In the genomic region with DNA sequence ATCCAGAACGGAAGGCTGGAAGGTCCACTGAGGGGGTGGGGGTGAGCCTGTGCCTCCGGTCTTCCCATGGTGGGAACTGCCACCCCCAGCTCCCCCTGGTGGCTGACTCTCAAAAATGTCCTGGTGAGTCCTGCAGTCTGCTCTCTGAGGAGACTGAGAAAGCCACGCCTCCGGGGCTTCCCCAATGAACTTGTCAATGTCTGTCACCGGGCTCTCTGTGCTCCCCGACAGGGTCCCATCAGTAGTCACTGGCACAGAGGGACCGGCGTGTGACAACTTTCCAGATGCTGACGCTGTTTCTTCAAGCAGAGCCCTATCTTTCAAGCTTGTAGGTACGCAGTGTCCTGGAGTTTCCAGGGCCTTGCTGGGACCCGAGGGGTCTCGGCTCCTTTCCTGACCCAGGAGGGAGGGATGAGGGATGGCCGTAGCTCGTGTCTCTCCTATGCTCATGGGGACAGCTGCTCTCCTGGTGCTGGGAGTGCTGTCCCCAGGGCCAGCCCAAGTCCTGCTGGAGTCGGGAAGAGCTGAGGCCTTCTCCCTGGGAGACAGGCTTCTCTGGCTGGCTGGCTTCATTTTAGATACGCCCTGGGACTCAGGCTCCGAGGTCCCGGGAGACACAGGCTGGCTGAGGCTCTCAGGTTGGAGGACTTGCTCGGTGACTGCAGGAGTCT, we compare ENCODE assay signal across 8 mouse cellular contexts. TPM values are rescaled to one million over a fixed set of nuclear protein-coding genes. Genes with fewer than 3 reads are reported as not detected.
A peak's percentile ranks its signal among the peaks of the same experiment; 100 is the strongest.
DNase-seq lines count a peak whose midpoint lies in the region; ATAC-seq and TF ChIP-seq lines count a peak whose summit lies in the region.

No protein-coding gene starts in this region.

- H3K36me3 ChIP-seq in embryonic facial prominence, embryonic 13.5 days: peaks cover 17% of the 10 kb centered on the region
- H3K36me3 ChIP-seq in heart, adult 2 months (ENCODE audit: control insufficient read depth, insufficient read depth, low read length): no peaks in the 10 kb centered on the region; the same call in none of the 2 replicates
- no peaks in the 10 kb centered on the region for H3K36me3 ChIP-seq in kidney, adult 2 months (ENCODE audit: control insufficient read depth, insufficient read depth, low read length)
- peaks cover 17% of the 10 kb centered on the region for H3K36me3 ChIP-seq in limb, embryonic 14.5 days (ENCODE audit: control insufficient read depth, insufficient read depth, low read length)
- no peaks in the 10 kb centered on the region for H3K36me3 ChIP-seq in midbrain, embryonic 16.5 days (ENCODE audit: control insufficient read depth, insufficient read depth, low read length)

- peak overlapping the region; percentile 56 for H3K4me2 ChIP-seq in embryonic facial prominence, embryonic 13.5 days
- peak overlapping the region; percentile 42 for H3K4me2 ChIP-seq in limb, embryonic 14.5 days (replicated peaks; ENCODE audit: low read depth, low read length, severe bottlenecking)
- H3K4me2 ChIP-seq in midbrain, embryonic 16.5 days (ENCODE audit: low read length): peak overlapping the region; percentile 46

- peak; percentile 42 for DNase-seq in 416B (ENCODE audit: low read depth)
- peak; percentile 86 to 92 for DNase-seq in adrenal gland, postnatal 36 days
- DNase-seq in heart, adult 2 months: peak; percentile 87 to 88
- peak; percentile 83 for DNase-seq in kidney, adult 2 months
- peak; percentile 91 for DNase-seq in limb, embryonic 14.5 days (ENCODE audit: low spot score)
- DNase-seq in spleen, postnatal 14 days (ENCODE audit: low spot score in 2 of 2): peak; percentile 63 to 77

- H3K4me1 ChIP-seq in embryonic facial prominence, embryonic 13.5 days: peaks cover 34% of the 10 kb centered on the region
- H3K4me1 ChIP-seq in heart, adult 2 months (ENCODE audit: control insufficient read depth, insufficient read depth, low read length): peaks cover 5% of the 10 kb centered on the region
- H3K4me1 ChIP-seq in kidney, adult 2 months (ENCODE audit: control insufficient read depth, insufficient read depth, low read length): peaks cover 17% of the 10 kb centered on the region; the same call in 1 of the 2 replicates
- peaks cover 13% of the 10 kb centered on the region for H3K4me1 ChIP-seq in limb, embryonic 14.5 days (ENCODE audit: control insufficient read depth, insufficient read depth, low read length)
- peaks cover 9% of the 10 kb centered on the region for H3K4me1 ChIP-seq in midbrain, embryonic 16.5 days (ENCODE audit: control insufficient read depth, insufficient read depth, low read length)

- TF ChIP-seq EP300 in heart, adult 2 months (IDR thresholded peaks at IDR 0.05; ENCODE audit: insufficient read depth, low read depth, low read length): 0 out of 2 replicates have a peak, but pooled peaks have one; percentile 12

- H3K9me3 ChIP-seq in embryonic facial prominence, embryonic 13.5 days: no peaks in the 10 kb centered on the region
- H3K9me3 ChIP-seq in limb, embryonic 14.5 days (ENCODE audit: control insufficient read depth, low read length): no peaks in the 10 kb centered on the region
- no peaks in the 10 kb centered on the region for H3K9me3 ChIP-seq in midbrain, embryonic 16.5 days (replicated peaks; ENCODE audit: control insufficient read depth, low read length, poor library complexity, severe bottlenecking)

- peak overlapping the region; percentile 28 for H3K4me3 ChIP-seq in embryonic facial prominence, embryonic 13.5 days
- H3K4me3 ChIP-seq in heart, adult 2 months: peak overlapping the region; percentile 12; the same call in 1 of the 2 replicates
- peak overlapping the region; percentile 19; the same call in 1 of the 2 replicates for H3K4me3 ChIP-seq in kidney, adult 2 months (ENCODE audit: insufficient read depth, low read depth, low read length)
- peak overlapping the region; percentile 21 for H3K4me3 ChIP-seq in limb, embryonic 14.5 days (replicated peaks; ENCODE audit: low read length)
- H3K4me3 ChIP-seq in midbrain, embryonic 16.5 days (ENCODE audit: low read depth, low read length): peak overlapping the region; percentile 14

- peak overlapping the region; percentile 46; the same call in 1 of the 2 replicates for H3K9ac ChIP-seq in embryonic facial prominence, embryonic 13.5 days
- H3K9ac ChIP-seq in heart, adult 2 months (ENCODE audit: low read depth, low read length): peak overlapping the region; percentile 64
- H3K9ac ChIP-seq in limb, embryonic 14.5 days (ENCODE audit: low read depth, low read length, severe bottlenecking): peak overlapping the region; percentile 31; the same call in 1 of the 2 replicates
- 0 out of 2 replicates have a peak overlapping the region, but pooled peaks have one; percentile 4 for H3K9ac ChIP-seq in midbrain, embryonic 16.5 days (ENCODE audit: low read depth, low read length)

- no peak for TF ChIP-seq POLR2A in heart, adult 2 months (IDR thresholded peaks at IDR 0.05; ENCODE audit: insufficient read depth, low read depth, low read length)
- no peak for TF ChIP-seq POLR2A in kidney, adult 2 months (IDR thresholded peaks at IDR 0.05; ENCODE audit: low read depth, low read length)
- TF ChIP-seq POLR2A in limb, embryonic 14.5 days (IDR thresholded peaks at IDR 0.05; ENCODE audit: borderline replicate concordance, extremely low read depth, insufficient read depth, insufficient read length): no peak

- TF ChIP-seq CTCF in heart, adult 2 months (IDR thresholded peaks at IDR 0.05): peak; percentile 93
- peak; percentile 65 for TF ChIP-seq CTCF in kidney, adult 2 months (conservative IDR thresholded peaks at IDR 0.05; ENCODE audit: insufficient read depth, insufficient read length, low read depth, low read length)

- intact Hi-C loops in heart, adult 2 months (cut with DNase I): loop anchor here (5.0 kb wide), 1 partner anchor 178 kb away; no protein-coding TSS in a partner anchor

- WGBS in embryonic facial prominence, embryonic 13.5 days: 4% methylated on average over 19 of the region's 19 CpGs
- WGBS in heart, adult 2 months: 16% methylated on average over 19 of the region's 19 CpGs
- 33% methylated on average over 19 of the region's 19 CpGs for WGBS in kidney, adult 2 months
- 13% methylated on average over 19 of the region's 19 CpGs for WGBS in limb, embryonic 14.5 days
- 4% methylated on average over 19 of the region's 19 CpGs for WGBS in midbrain, embryonic 16.5 days

- peak; percentile 65 for ATAC-seq in embryonic facial prominence, embryonic 13.5 days (ENCODE audit: insufficient number of reproducible peaks, insufficient read depth, low FRiP score, low TSS enrichment, low read depth)
- ATAC-seq in limb, embryonic 14.5 days (ENCODE audit: low FRiP score, low read depth): peak; percentile 87
- peak; percentile 41 for ATAC-seq in midbrain, embryonic 16.5 days

- peaks cover 13% of the 10 kb centered on the region for H3K27me3 ChIP-seq in embryonic facial prominence, embryonic 13.5 days
- H3K27me3 ChIP-seq in heart, adult 2 months (ENCODE audit: control insufficient read depth, insufficient read depth, low read length): no peaks in the 10 kb centered on the region
- no peaks in the 10 kb centered on the region for H3K27me3 ChIP-seq in kidney, adult 2 months (replicated peaks; ENCODE audit: control insufficient read depth, insufficient read depth, low read length)
- H3K27me3 ChIP-seq in limb, embryonic 14.5 days (ENCODE audit: control insufficient read depth, insufficient read depth, low read length): no peaks in the 10 kb centered on the region
- 0 out of 2 replicates have a peak, but pooled peaks cover 2% of the 10 kb centered on the region for H3K27me3 ChIP-seq in midbrain, embryonic 16.5 days (ENCODE audit: control insufficient read depth, insufficient read depth, low read depth, low read length)

- H3K27ac ChIP-seq in embryonic facial prominence, embryonic 13.5 days: no peak overlapping the region
- peak overlapping the region; percentile 5 for H3K27ac ChIP-seq in heart, adult 2 months
- no peak overlapping the region for H3K27ac ChIP-seq in kidney, adult 2 months (ENCODE audit: insufficient read depth, low read depth, low read length)
- no peak overlapping the region for H3K27ac ChIP-seq in limb, embryonic 14.5 days (replicated peaks; ENCODE audit: low read depth, low read length)
- H3K27ac ChIP-seq in midbrain, embryonic 16.5 days (ENCODE audit: low read length): no peak overlapping the region

- no peaks in the 10 kb centered on the region for H3K79me2 ChIP-seq in heart, adult 2 months (replicated peaks; ENCODE audit: control insufficient read depth, insufficient read depth, low read length)

RNA-seq across cellular contexts. Expression of a gene that starts 54.1 kb away (rescaled TPM):
- total RNA-seq in adrenal gland, postnatal 36 days (2021): 1 to 10 TPM in 1 of 2 experiments, under 1 TPM in 1; 0.92 to 1.3 TPM
- not detected in 2 replicates for polyA plus RNA-seq in embryonic facial prominence, embryonic 13.5 days (2015; fragmentation: Nextera tagmentation; extraction: Ambion mirVana)
- total RNA-seq in heart, adult 2 months (2021): not detected
- polyA plus RNA-seq in heart, adult 2 months (2012; rRNA removed): not detected in 2 replicates
- polyA plus RNA-seq in kidney, adult 2 months (2012; rRNA removed): not detected in 2 replicates
- polyA plus RNA-seq in limb, embryonic 14.5 days (2012; rRNA removed): not detected in 2 replicates
- polyA plus RNA-seq in limb, embryonic 14.5 days (2014; fragmentation: Nextera tagmentation; extraction: Ambion mirVana): 0.62 and 2.1 TPM in 2 replicates
- not detected in 2 replicates for polyA plus RNA-seq in midbrain, embryonic 16.5 days (2015; fragmentation: Nextera tagmentation; extraction: Ambion mirVana)

RNA-seq across cellular contexts. Expression of a gene that starts 54.5 kb away (rescaled TPM):
- total RNA-seq in adrenal gland, postnatal 36 days (2021): 100 to 1,000 TPM; 138 to 153 TPM
- 89.9 and 98.2 TPM in 2 replicates for polyA plus RNA-seq in embryonic facial prominence, embryonic 13.5 days (2015; fragmentation: Nextera tagmentation; extraction: Ambion mirVana)
- total RNA-seq in heart, adult 2 months (2021): 10 to 100 TPM; 84.4 to 88.3 TPM
- 48.5 and 89.4 TPM in 2 replicates for polyA plus RNA-seq in heart, adult 2 months (2012; rRNA removed)
- polyA plus RNA-seq in kidney, adult 2 months (2012; rRNA removed): 70.9 and 73.6 TPM in 2 replicates
- polyA plus RNA-seq in limb, embryonic 14.5 days (2012; rRNA removed): 99.9 and 132 TPM in 2 replicates
- 112 and 115 TPM in 2 replicates for polyA plus RNA-seq in limb, embryonic 14.5 days (2014; fragmentation: Nextera tagmentation; extraction: Ambion mirVana)
- polyA plus RNA-seq in midbrain, embryonic 16.5 days (2015; fragmentation: Nextera tagmentation; extraction: Ambion mirVana): 61.6 and 61.7 TPM in 2 replicates

Comparison
In these comparisons a context has a peak if more than half of its experiments do, and no peak if none do; other contexts are left out.
1. H3K9ac ChIP-seq: peak in every context shown above with its lines; median percentile 64 in heart, adult 2 months; 46 in embryonic facial prominence, embryonic 13.5 days; 31 in limb, embryonic 14.5 days; 4 in midbrain, embryonic 16.5 days.